Mouse (Mus musculus) midbrain, embryonic 10.5 days (tissue): ENCODE results near the gene Clpsl2. TPM values are rescaled to one million over a fixed set of nuclear protein-coding genes. Genes with fewer than 3 reads are reported as not detected.

Experiments used
- DNase-seq: peaks from one replicate; pipeline ENCODE4 v3.0.0-alpha.2; 2017; ENCODE audit warnings: low spot score
- H3K27ac ChIP-seq: fragments of 300-500 bp; sonication (generic); replicated peaks from 2 replicates; pipeline ENCODE4 v1.5.1; 2016; ENCODE audit warnings: mild to moderate bottlenecking
- H3K27me3 ChIP-seq: fragments of 300-500 bp; sonication (generic); 2 replicates; pipeline ENCODE4 v1.6.1; 2016; ENCODE audit warnings: low read depth, mild to moderate bottlenecking; ENCODE audit not compliant: poor library complexity, severe bottlenecking
- H3K36me3 ChIP-seq: fragments of 300-500 bp; sonication (generic); 2 replicates; pipeline ENCODE4 v1.6.1; 2016; ENCODE audit warnings: mild to moderate bottlenecking, moderate library complexity
- H3K4me1 ChIP-seq: fragments of 300-500 bp; sonication (generic); 2 replicates; pipeline ENCODE4 v1.6.1; 2016
- H3K4me3 ChIP-seq: fragments of 300-500 bp; sonication (generic); 2 replicates; pipeline ENCODE4 v1.5.1; 2016; ENCODE audit warnings: mild to moderate bottlenecking, moderate library complexity
- H3K9me3 ChIP-seq: fragments of 300-500 bp; sonication (generic); replicated peaks from 2 replicates; pipeline ENCODE4 v1.6.1; 2016; ENCODE audit warnings: mild to moderate bottlenecking
- WGBS: fragments of 180-500 bp; shearing (Covaris S2); methylation state at CpG from one replicate; pipeline ENCODE4 v1.1.7; 2016; 5-methylcytosine and 5-hydroxymethylcytosine counted together
- polyA plus RNA-seq: library from polyadenylated mRNA; unstranded; fragments of >200 nt; fragmentation: Nextera tagmentation; extraction: Ambion mirVana; gene quantifications from 2 replicates; pipeline ENCODE4 v1.2.1, GENCODE M21; 2016

The Clpsl2 gene
- polyA plus RNA-seq, 1 experiment from 2014 or later, result not detected

GRCm38 (mm10) chr17:28514555-28514954 is 34.7 kb upstream of the Clpsl2 start:
- Histone ChIP-seq H3K27ac (no peak overlapping the region), H3K36me3 (no peaks in the 10 kb centered on the region), H3K4me3 (no peak overlapping the region), H3K27me3 (peaks cover 70% of the 10 kb centered on the region), H3K9me3 (peaks cover 8% of the 10 kb centered on the region; the same call in 1 of the 2 replicates), H3K4me1 (peaks cover 78% of the 10 kb centered on the region)
- WGBS, result 72% methylated on average over 5 of the region's 5 CpGs
- no peak for DNase-seq

- H3K4me3 ChIP-seq, result no peak overlapping the region
- WGBS, result 73% methylated on average over 10 of the region's 10 CpGs
- no peak overlapping the region for H3K27ac ChIP-seq
- H3K9me3 ChIP-seq, result peaks cover 8% of the 10 kb centered on the region; the same call in 1 of the 2 replicates
- H3K27me3 ChIP-seq, result peaks cover 80% of the 10 kb centered on the region
- no peak for DNase-seq
- H3K4me1 ChIP-seq, result peaks cover 70% of the 10 kb centered on the region
- no peaks in the 10 kb centered on the region for H3K36me3 ChIP-seq
These were observed 33.5 kb upstream of the Clpsl2 start for GRCm38 (mm10) chr17:28515431-28516341.

GRCm38 (mm10) chr17:28516881-28517280 is 32.3 kb upstream of the Clpsl2 start:
- peaks cover 60% of the 10 kb centered on the region for H3K4me1 ChIP-seq

GRCm38 (mm10) chr17:28517441-28517955 is 31.7 kb upstream of the Clpsl2 start, which contains the start of gene Fkbp5:
TSS of gene Fkbp5 (minus strand) at chr17:28517527.
- peak within 1 kb of the TSS; percentile 64 for H3K4me3 ChIP-seq
- H3K27ac ChIP-seq, result peak within 1 kb of the TSS; percentile 84
- H3K27me3 ChIP-seq, result peaks cover 82% of the 10 kb centered on the region
- DNase-seq, result peak; percentile 45
- H3K36me3 ChIP-seq, result no peaks in the 10 kb centered on the region
- peaks cover 8% of the 10 kb centered on the region; the same call in 1 of the 2 replicates for H3K9me3 ChIP-seq
- WGBS, result 4% methylated on average over 16 of the region's 16 CpGs
- H3K4me1 ChIP-seq, result peaks cover 60% of the 10 kb centered on the region

More at GRCm38 (mm10) chr17:28516881-28517280, 32.3 kb upstream of the Clpsl2 start:
- H3K9me3 ChIP-seq, result peaks cover 8% of the 10 kb centered on the region; the same call in 1 of the 2 replicates
- H3K27me3 ChIP-seq, result peaks cover 81% of the 10 kb centered on the region
- H3K27ac ChIP-seq, result no peak overlapping the region
- 78% methylated on average over 4 of the region's 4 CpGs for WGBS
- no peak for DNase-seq
- no peaks in the 10 kb centered on the region for H3K36me3 ChIP-seq
- H3K4me3 ChIP-seq, result 0 out of 2 replicates have a peak overlapping the region, but pooled peaks have one; percentile 64

- H3K27me3 ChIP-seq, result peaks cover 84% of the 10 kb centered on the region
- no peaks in the 10 kb centered on the region for H3K36me3 ChIP-seq
- H3K4me1 ChIP-seq, result peaks cover 61% of the 10 kb centered on the region
- WGBS, result under 1% methylated on average over 41 of the region's 46 CpGs
- peak; percentile 53 for DNase-seq
- H3K9me3 ChIP-seq, result peaks cover 8% of the 10 kb centered on the region; the same call in 1 of the 2 replicates
- H3K27ac ChIP-seq, result peak overlapping the region; percentile 84
- peak overlapping the region; percentile 64 for H3K4me3 ChIP-seq
These were observed 31.1 kb upstream of the Clpsl2 start for GRCm38 (mm10) chr17:28517956-28518614.

- H3K4me1 ChIP-seq, result peaks cover 67% of the 10 kb centered on the region
- H3K27ac ChIP-seq, result peak overlapping the region; percentile 84
- WGBS, result 21% methylated on average over 8 of the region's 8 CpGs
These were observed 30.6 kb upstream of the Clpsl2 start for GRCm38 (mm10) chr17:28518615-28519071.

GRCm38 (mm10) chr17:28519827-28520226 is 29.4 kb upstream of the Clpsl2 start:
- H3K4me1 ChIP-seq, result peaks cover 61% of the 10 kb centered on the region
- DNase-seq, result no peak
- peaks cover 98% of the 10 kb centered on the region for H3K27me3 ChIP-seq

More at GRCm38 (mm10) chr17:28518615-28519071, 30.6 kb upstream of the Clpsl2 start:
- Histone ChIP-seq H3K4me3 (peak overlapping the region; percentile 64), H3K27me3 (peaks cover 89% of the 10 kb centered on the region), H3K9me3 (peaks cover 8% of the 10 kb centered on the region; the same call in 1 of the 2 replicates), H3K36me3 (no peaks in the 10 kb centered on the region)
- DNase-seq, result no peak

GRCm38 (mm10) chr17:28520561-28520960 is 28.6 kb upstream of the Clpsl2 start:
- H3K4me1 ChIP-seq, result peaks cover 54% of the 10 kb centered on the region
- no peaks in the 10 kb centered on the region for H3K36me3 ChIP-seq
- H3K4me3 ChIP-seq, result no peak overlapping the region
- H3K27ac ChIP-seq, result no peak overlapping the region
- peaks cover 96% of the 10 kb centered on the region for H3K27me3 ChIP-seq
- peaks cover 8% of the 10 kb centered on the region; the same call in 1 of the 2 replicates for H3K9me3 ChIP-seq
- no peak for DNase-seq
- 87% methylated on average over 4 of the region's 4 CpGs for WGBS

More at GRCm38 (mm10) chr17:28519827-28520226, 29.4 kb upstream of the Clpsl2 start:
- Histone ChIP-seq H3K27ac (no peak overlapping the region), H3K36me3 (no peaks in the 10 kb centered on the region), H3K4me3 (no peak overlapping the region), H3K9me3 (peaks cover 8% of the 10 kb centered on the region; the same call in 1 of the 2 replicates)
- WGBS, result 94% methylated on average over 3 of the region's 3 CpGs

- H3K27me3 ChIP-seq, result peaks cover 90% of the 10 kb centered on the region
- no peaks in the 10 kb centered on the region for H3K36me3 ChIP-seq
- WGBS, result 69% methylated on average over 5 of the region's 5 CpGs
These were observed 28.0 kb upstream of the Clpsl2 start for GRCm38 (mm10) chr17:28521071-28521726.

GRCm38 (mm10) chr17:28521920-28522319 is 27.3 kb upstream of the Clpsl2 start:
- peaks cover 86% of the 10 kb centered on the region for H3K27me3 ChIP-seq
- DNase-seq, result no peak
- H3K4me1 ChIP-seq, result peaks cover 46% of the 10 kb centered on the region
- H3K36me3 ChIP-seq, result no peaks in the 10 kb centered on the region
- 42% methylated on average over 6 of the region's 6 CpGs for WGBS
- H3K27ac ChIP-seq, result no peak overlapping the region
- H3K9me3 ChIP-seq, result peaks cover 8% of the 10 kb centered on the region; the same call in 1 of the 2 replicates
- H3K4me3 ChIP-seq, result peak overlapping the region; percentile 85

More at GRCm38 (mm10) chr17:28521071-28521726, 28.0 kb upstream of the Clpsl2 start:
- no peak overlapping the region for H3K4me3 ChIP-seq
- peaks cover 48% of the 10 kb centered on the region for H3K4me1 ChIP-seq
- no peak for DNase-seq
- H3K9me3 ChIP-seq, result peaks cover 8% of the 10 kb centered on the region; the same call in 1 of the 2 replicates
- H3K27ac ChIP-seq, result no peak overlapping the region

- Histone ChIP-seq H3K27ac (peak overlapping the region; percentile 89), H3K4me1 (peaks cover 43% of the 10 kb centered on the region), H3K9me3 (peaks cover 8% of the 10 kb centered on the region; the same call in 1 of the 2 replicates), H3K36me3 (no peaks in the 10 kb centered on the region), H3K4me3 (peak overlapping the region; percentile 85), H3K27me3 (peaks cover 83% of the 10 kb centered on the region)
- under 1% methylated on average over 63 of the region's 66 CpGs for WGBS
- DNase-seq, result peak; percentile 86
These were observed 26.4 kb upstream of the Clpsl2 start for GRCm38 (mm10) chr17:28522623-28523354.
